Mouse (Mus musculus) cerebellum, postnatal 36 days (tissue): Measurements from ENCODE around the gene Tgfbr3.

ENCODE experiments used
- DNase-seq, 2 experiments: peaks; one replicate each; pipeline ENCODE4 v3.0.0; 2021 to 2022; ENCODE audit warnings: mixed read lengths in 2 of 2

Tgfbr3 gene

GRCm38 (mm10) chr5:107144263-107144843 is 145.1 kb downstream of the Tgfbr3 start:
- DNase-seq, result no peak

GRCm38 (mm10) chr5:107143406-107143805 is 146.0 kb downstream of the Tgfbr3 start:
- DNase-seq, result no peak

- DNase-seq, result no peak
Observed at GRCm38 (mm10) chr5:107142791-107143190, 146.6 kb downstream of the Tgfbr3 start.

- DNase-seq, result no peak
Observed at GRCm38 (mm10) chr5:107141375-107141774, 148.1 kb downstream of the Tgfbr3 start.

- no peak for DNase-seq
Observed at GRCm38 (mm10) chr5:107139800-107140651, 149.4 kb downstream of the Tgfbr3 start.

- no peak for DNase-seq
Observed at GRCm38 (mm10) chr5:107133336-107133735, 156.1 kb downstream of the Tgfbr3 start.

- no peak for DNase-seq
Observed at GRCm38 (mm10) chr5:107132231-107132630, 157.2 kb downstream of the Tgfbr3 start.

- no peak for DNase-seq
Observed at GRCm38 (mm10) chr5:107129304-107129703, 160.1 kb downstream of the Tgfbr3 start.

- DNase-seq, result no peak
Observed at GRCm38 (mm10) chr5:107126561-107126960, 162.9 kb downstream of the Tgfbr3 start.

GRCm38 (mm10) chr5:107125131-107125530 is 164.3 kb downstream of the Tgfbr3 start:
- no peak for DNase-seq

GRCm38 (mm10) chr5:107124531-107124930 is 164.9 kb downstream of the Tgfbr3 start:
- no peak for DNase-seq

- no peak for DNase-seq
Observed at GRCm38 (mm10) chr5:107122622-107123021, 166.8 kb downstream of the Tgfbr3 start.

GRCm38 (mm10) chr5:107121086-107121485 is 168.3 kb downstream of the Tgfbr3 start:
- no peak for DNase-seq

GRCm38 (mm10) chr5:107120624-107121023 is 168.8 kb downstream of the Tgfbr3 start:
- peak; percentile 47 to 53 for DNase-seq

- no peak for DNase-seq
Observed at GRCm38 (mm10) chr5:107119896-107120295, 169.5 kb downstream of the Tgfbr3 start.

GRCm38 (mm10) chr5:107116821-107117220 is 172.6 kb downstream of the Tgfbr3 start:
- DNase-seq, result no peak

GRCm38 (mm10) chr5:107112656-107113275 is 176.7 kb downstream of the Tgfbr3 start:
- no peak for DNase-seq

GRCm38 (mm10) chr5:107111802-107112201 is 177.6 kb downstream of the Tgfbr3 start:
- DNase-seq, result no peak

GRCm38 (mm10) chr5:107110880-107111520 is 178.4 kb downstream of the Tgfbr3 start:
- DNase-seq, result peak; percentile 17 to 30

- DNase-seq, result no peak
Observed at GRCm38 (mm10) chr5:107110089-107110879, 179.1 kb downstream of the Tgfbr3 start.

GRCm38 (mm10) chr5:107109416-107109815 is 180.0 kb downstream of the Tgfbr3 start:
- no peak for DNase-seq

- DNase-seq, result no peak
Observed at GRCm38 (mm10) chr5:107106793-107107192, 182.6 kb downstream of the Tgfbr3 start.
